Mouse (Mus musculus) heart, postnatal 0 days (tissue): Measurements from ENCODE around the gene 4921507P07Rik.

ENCODE experiments used
- CTCF ChIP-seq: IDR thresholded peaks from 2 replicates; pipeline ENCODE4 v1.5.1; 2016; ENCODE audit warnings: antibody characterized with exemption, control low read depth, low read depth
- EP300 ChIP-seq: IDR thresholded peaks from 2 replicates; pipeline ENCODE4 v1.6.1; 2016; ENCODE audit warnings: antibody characterized with exemption, low read depth

GRCm38 (mm10) chr6:50566141-50566996, 30.1 kb downstream of the 4921507P07Rik start, which contains the start of gene Cycs:
- TF ChIP-seq CTCF (peak; percentile 34; the same call in 1 of the 2 replicates), EP300 (no peak)
